Mouse (Mus musculus) lung, postnatal 0 days (tissue): ENCODE measurements around the gene Zfp78. TPM values are rescaled to one million over a fixed set of nuclear protein-coding genes. Genes with fewer than 3 reads are reported as not detected.

Experiments used
- ATAC-seq: fragments of 200-750 bp; cut with Nextera tagmentation; 2 replicates; pipeline ENCODE4 v1.8.0; 2017; ENCODE audit warnings: moderate library complexity
- DNase-seq: peaks from one replicate; pipeline ENCODE4 v3.0.0-alpha.2; 2016; ENCODE audit warnings: low spot score
- H3K27ac ChIP-seq: fragments of 300-500 bp; sonication (generic); 2 replicates; pipeline ENCODE4 v1.5.1; 2014; ENCODE audit warnings: antibody characterized with exemption, mild to moderate bottlenecking, low read length, mixed read lengths
- H3K27me3 ChIP-seq: fragments of 300-500 bp; sonication (generic); replicated peaks from 2 replicates; pipeline ENCODE4 v1.6.1; 2014; ENCODE audit warnings: low read length, mixed read lengths; ENCODE audit not compliant: insufficient read depth
- H3K36me3 ChIP-seq: fragments of 300-500 bp; sonication (generic); 2 replicates; pipeline ENCODE4 v1.6.1; 2014; ENCODE audit warnings: low read length, mixed read lengths; ENCODE audit not compliant: insufficient read depth
- H3K4me1 ChIP-seq: fragments of 300-500 bp; sonication (generic); 2 replicates; pipeline ENCODE4 v1.6.1; 2014; ENCODE audit warnings: antibody characterized with exemption, low read depth, low read length, mixed read lengths; ENCODE audit not compliant: insufficient read depth
- H3K4me2 ChIP-seq: fragments of 300-500 bp; sonication (generic); replicated peaks from 2 replicates; pipeline ENCODE4 v1.6.1; 2014; ENCODE audit warnings: low read depth, mild to moderate bottlenecking, low read length, moderate library complexity, mixed read lengths
- H3K4me3 ChIP-seq: fragments of 300-500 bp; sonication (generic); 2 replicates; pipeline ENCODE4 v1.5.1; 2014; ENCODE audit warnings: low read depth, low read length
- H3K9ac ChIP-seq: fragments of 300-500 bp; sonication (generic); replicated peaks from 2 replicates; pipeline ENCODE4 v1.6.1; 2014; ENCODE audit warnings: low read depth, mild to moderate bottlenecking
- H3K9me3 ChIP-seq: fragments of 300-500 bp; sonication (generic); 2 replicates; pipeline ENCODE4 v1.6.1; 2016; ENCODE audit warnings: low read length, mixed read lengths
- CTCF ChIP-seq: IDR thresholded peaks from 2 replicates; pipeline ENCODE4 v1.5.1; 2016; ENCODE audit warnings: antibody characterized with exemption, mild to moderate bottlenecking
- EP300 ChIP-seq: IDR thresholded peaks from 2 replicates; pipeline ENCODE4 v1.6.1; 2016; ENCODE audit warnings: antibody characterized with exemption, mild to moderate bottlenecking, control low read depth
- WGBS: fragments of 180-500 bp; shearing (Covaris S2); extraction: QIAGEN DNeasy Blood & Tissue Kit; methylation state at CpG from one replicate; pipeline ENCODE4 v1.1.7; 2014; 5-methylcytosine and 5-hydroxymethylcytosine counted together
- polyA plus RNA-seq: library from polyadenylated mRNA; unstranded; fragments of >200 nt; fragmentation: Nextera tagmentation; extraction: Ambion mirVana; gene quantifications from 2 replicates; pipeline ENCODE4 v1.2.1, GENCODE M21; 2015

The Zfp78 gene
- 1.6 and 2.5 TPM in 2 replicates for polyA plus RNA-seq

DNA sequence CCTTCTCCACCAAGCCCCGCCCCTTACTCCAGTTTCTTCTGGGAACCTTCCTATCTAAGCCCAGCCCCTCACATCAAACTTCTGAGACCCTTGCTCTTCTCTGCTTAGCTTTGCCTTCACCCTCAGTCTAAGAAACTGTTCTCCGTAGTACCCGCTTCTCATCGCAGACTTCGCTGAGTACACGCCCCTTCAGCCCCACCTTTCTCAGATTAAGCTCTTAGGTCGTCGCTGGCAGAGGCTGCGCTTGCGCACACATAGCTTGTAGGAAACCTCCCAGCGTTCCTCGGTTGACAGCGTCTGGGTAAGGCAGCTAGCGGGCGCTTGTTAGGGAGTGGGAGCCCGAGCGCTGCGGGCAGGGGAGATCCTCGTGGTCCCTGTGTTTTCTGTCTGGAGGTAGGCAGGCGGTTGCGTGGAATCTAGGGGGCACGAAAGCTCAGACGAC, at the start of gene Zfp78:
TSS of gene Zfp78 (plus strand) at position 234 of the 442 bp plus-strand sequence.
- Histone ChIP-seq H3K4me3 (peak within 1 kb of the TSS; percentile 50), H3K27ac (peak within 1 kb of the TSS; percentile 72), H3K27me3 (no peaks in the 10 kb centered on the region), H3K9ac (peak within 1 kb of the TSS; percentile 50), H3K4me2 (peak within 1 kb of the TSS; percentile 71), H3K9me3 (no peaks in the 10 kb centered on the region), H3K36me3 (no peaks in the 10 kb centered on the region), H3K4me1 (peaks cover 7% of the 10 kb centered on the region; the same call in 1 of the 2 replicates)
- ATAC-seq (peak; percentile 79), DNase-seq (peak; percentile 97)
- TF ChIP-seq EP300 = no peak
- TF ChIP-seq CTCF = peak; percentile 50
- WGBS = under 1% methylated on average over 23 of the region's 23 CpGs

DNA sequence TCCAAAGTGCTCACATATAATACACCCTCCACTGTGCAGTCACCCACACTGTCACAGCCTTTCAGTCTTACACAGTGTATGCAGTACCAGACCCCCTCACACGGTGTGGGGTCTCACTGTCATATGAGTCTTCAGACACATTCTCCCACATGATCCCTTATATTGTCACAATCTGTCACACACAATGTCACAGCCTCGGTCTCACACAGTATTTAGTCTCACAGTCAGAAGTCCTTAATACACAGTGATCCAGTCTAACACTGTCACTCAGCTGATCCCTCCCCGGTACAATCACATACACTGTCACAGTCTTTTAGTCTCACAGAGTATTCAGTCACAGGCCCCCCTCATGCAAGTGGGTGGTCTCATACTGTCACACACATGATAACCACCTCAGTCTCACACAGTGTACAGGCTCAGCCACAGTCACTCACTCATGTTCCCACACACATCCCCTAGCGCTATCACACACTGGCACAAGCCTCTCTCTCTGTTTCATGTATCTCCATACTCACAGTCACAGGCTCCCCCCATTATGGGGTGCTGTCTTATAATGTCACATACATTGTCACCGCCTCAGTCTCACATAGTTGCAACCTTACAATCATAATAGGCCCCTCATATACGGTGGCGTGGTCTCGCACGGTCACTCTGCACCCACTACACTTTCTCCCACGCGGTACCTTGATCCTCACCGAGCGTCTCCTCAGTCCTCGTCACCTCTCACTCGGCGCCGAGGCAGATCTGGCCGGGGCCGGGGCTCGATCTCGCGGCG, 32.4 kb upstream of the Zfp78 start:
- Histone ChIP-seq H3K4me1 (peaks cover 4% of the 10 kb centered on the region; the same call in 1 of the 2 replicates), H3K4me2 (peak overlapping the region; percentile 72), H3K27me3 (no peaks in the 10 kb centered on the region), H3K36me3 (no peaks in the 10 kb centered on the region), H3K27ac (peak overlapping the region; percentile 69), H3K9ac (peak overlapping the region; percentile 58), H3K4me3 (peak overlapping the region; percentile 59), H3K9me3 (no peaks in the 10 kb centered on the region)
- ATAC-seq (peak; percentile 63), DNase-seq (peak; percentile 29)
- TF ChIP-seq EP300 (no peak), CTCF (no peak)
- WGBS = 13% methylated on average over 23 of the region's 23 CpGs

DNA sequence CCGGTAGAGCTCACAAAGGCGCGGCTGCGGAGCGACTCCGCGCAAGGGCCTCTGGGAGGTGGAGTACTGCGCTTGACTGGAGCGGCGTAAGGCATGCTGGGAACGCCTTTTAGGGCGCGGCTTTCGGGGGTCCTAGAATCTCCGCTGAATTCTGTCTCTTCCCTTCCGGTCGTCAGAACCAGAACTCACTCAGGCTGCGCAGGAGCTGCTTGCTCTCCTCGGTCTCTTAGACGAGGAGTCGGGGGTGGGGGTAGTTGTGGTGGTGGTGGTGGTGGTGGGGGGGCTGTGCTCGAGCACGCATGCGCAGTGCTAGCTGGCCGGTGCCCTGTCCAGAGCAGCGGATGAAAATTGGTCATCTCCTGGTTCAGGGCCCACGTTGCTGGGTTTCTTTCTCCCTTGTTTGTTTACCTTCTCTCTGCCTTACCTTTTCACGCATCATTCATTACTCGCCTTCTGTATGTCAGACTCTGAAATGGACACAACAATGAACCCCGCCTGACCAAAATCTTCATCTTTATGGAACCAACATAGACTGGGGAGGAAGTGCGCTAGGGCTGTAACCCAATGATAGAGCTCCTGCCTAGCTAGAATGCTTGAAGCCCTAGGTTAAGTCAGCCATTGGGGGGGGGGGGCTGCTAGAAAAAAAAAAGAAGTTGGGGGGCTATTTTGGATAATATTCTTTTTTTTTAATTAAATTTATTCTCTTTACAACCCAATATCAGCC, 31.7 kb upstream of the Zfp78 start, which contains the start of gene Zfp583:
TSS of gene Zfp583 (minus strand) at position 53 of the 724 bp plus-strand sequence.
- H3K9me3 ChIP-seq = no peaks in the 10 kb centered on the region
- H3K36me3 ChIP-seq = no peaks in the 10 kb centered on the region
- no peaks in the 10 kb centered on the region for H3K27me3 ChIP-seq
- DNase-seq (peak; percentile 94), ATAC-seq (peak; percentile 98)
- TF ChIP-seq EP300 (no peak), CTCF (no peak)
- peak within 1 kb of the TSS; percentile 72 for H3K4me2 ChIP-seq
- H3K4me3 ChIP-seq = peak within 1 kb of the TSS; percentile 59
- H3K27ac ChIP-seq = peak within 1 kb of the TSS; percentile 69
- H3K9ac ChIP-seq = peak within 1 kb of the TSS; percentile 58
- H3K4me1 ChIP-seq = peaks cover 4% of the 10 kb centered on the region; the same call in 1 of the 2 replicates
- 6% methylated on average over 31 of the region's 31 CpGs for WGBS

DNA sequence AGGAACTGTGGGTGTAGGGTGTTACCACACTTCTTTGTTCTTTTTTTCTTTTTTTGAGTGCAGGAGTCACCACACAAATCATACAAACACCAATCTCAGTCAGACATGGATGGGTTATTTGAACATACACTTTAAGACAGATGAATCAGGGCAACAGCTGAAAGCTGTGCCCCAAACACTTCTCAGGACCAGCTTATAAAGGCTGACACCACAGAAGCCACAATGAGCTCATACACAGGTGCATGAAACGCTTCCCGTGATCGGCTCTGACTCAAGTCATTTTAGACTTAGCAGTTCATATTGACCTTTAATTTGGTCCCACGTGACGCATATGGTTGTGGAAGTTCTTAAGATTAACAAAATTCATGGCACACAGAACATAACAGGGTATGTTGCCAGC, 23.2 kb upstream of the Zfp78 start:
- WGBS = 74% methylated on average over 5 of the region's 5 CpGs
- no peak overlapping the region for H3K9ac ChIP-seq
- no peaks in the 10 kb centered on the region for H3K27me3 ChIP-seq
- TF ChIP-seq EP300 (no peak), CTCF (no peak)
- H3K4me3 ChIP-seq = no peak overlapping the region
- H3K4me1 ChIP-seq = no peaks in the 10 kb centered on the region
- no peaks in the 10 kb centered on the region for H3K36me3 ChIP-seq
- H3K4me2 ChIP-seq = no peak overlapping the region
- no peaks in the 10 kb centered on the region for H3K9me3 ChIP-seq
- ATAC-seq (no peak), DNase-seq (no peak)
- no peak overlapping the region for H3K27ac ChIP-seq

DNA sequence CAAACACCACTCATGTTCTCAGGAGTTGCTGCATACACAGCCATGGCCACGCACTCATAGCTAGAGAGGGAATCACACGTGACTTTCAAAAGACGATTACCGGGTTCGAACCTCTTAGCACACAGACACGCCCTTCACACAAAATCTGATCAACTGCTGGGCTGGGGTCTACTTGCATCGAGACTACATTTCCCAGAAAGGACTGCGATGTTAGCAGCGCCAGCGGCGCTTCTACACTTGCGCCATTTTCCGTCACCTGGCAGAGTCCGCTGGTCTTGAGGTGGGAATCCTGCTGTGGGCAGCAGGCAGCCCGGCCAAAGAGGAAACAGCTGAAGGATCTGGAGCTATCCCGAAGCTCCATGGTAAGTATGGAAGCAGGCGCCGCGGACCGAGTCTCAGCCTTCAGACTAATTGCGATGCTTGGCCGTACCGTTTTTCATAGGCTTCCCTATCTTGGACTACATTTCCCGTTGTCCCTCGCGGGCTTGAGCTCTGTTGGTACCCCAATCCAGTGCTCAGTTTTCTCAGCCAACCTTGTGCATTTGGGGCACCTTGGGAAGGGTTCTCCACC, 19.5 kb upstream of the Zfp78 start, which contains the start of gene Gm3854:
TSS of gene Gm3854 (plus strand) at position 259 of the 571 bp plus-strand sequence.
- under 1% methylated on average over 26 of the region's 26 CpGs for WGBS
- Histone ChIP-seq H3K9me3 (no peaks in the 10 kb centered on the region), H3K4me3 (peak within 1 kb of the TSS; percentile 59), H3K27me3 (no peaks in the 10 kb centered on the region), H3K27ac (no peak within 1 kb of the TSS), H3K36me3 (no peaks in the 10 kb centered on the region), H3K9ac (peak within 1 kb of the TSS; percentile 39; the same call in 1 of the 2 replicates), H3K4me1 (no peaks in the 10 kb centered on the region), H3K4me2 (peak within 1 kb of the TSS; percentile 68)
- TF ChIP-seq EP300 (no peak), CTCF (no peak)
- ATAC-seq = peak; percentile 70
- peak; percentile 38 for DNase-seq
